Mouse (Mus musculus) forebrain, embryonic 11.5 days (tissue): ENCODE data around the gene Gfra1. TPM values are rescaled to one million over a fixed set of nuclear protein-coding genes. Genes with fewer than 3 reads are reported as not detected.

Experiments
- ATAC-seq: fragments of 200-750 bp; cut with Nextera tagmentation; replicated peaks from 2 replicates; pipeline ENCODE4 v1.8.0; 2017; ENCODE audit warnings: moderate TSS enrichment; ENCODE audit not compliant: low FRiP score
- DNase-seq: peaks from one replicate; pipeline ENCODE4 v3.0.0-alpha.2; 2017; ENCODE audit warnings: low spot score
- H3K27ac ChIP-seq: fragments of 300-500 bp; sonication (generic); 2 replicates; pipeline ENCODE4 v1.5.1; 2014; ENCODE audit warnings: low read depth, low read length
- H3K27me3 ChIP-seq: fragments of 300-500 bp; sonication (generic); 2 replicates; pipeline ENCODE4 v1.6.1; 2014; ENCODE audit warnings: mild to moderate bottlenecking, low read length, mixed read lengths; ENCODE audit not compliant: control insufficient read depth, insufficient read depth
- H3K36me3 ChIP-seq: fragments of 300-500 bp; sonication (generic); 2 replicates; pipeline ENCODE4 v1.6.1; 2014; ENCODE audit warnings: mild to moderate bottlenecking, low read length, moderate library complexity, mixed read lengths; ENCODE audit not compliant: control insufficient read depth, insufficient read depth
- H3K4me1 ChIP-seq: fragments of 300-500 bp; sonication (generic); replicated peaks from 2 replicates; pipeline ENCODE4 v1.6.1; 2014; ENCODE audit warnings: low read length, mixed read lengths; ENCODE audit not compliant: control insufficient read depth, insufficient read depth
- H3K4me2 ChIP-seq: fragments of 300-500 bp; sonication (generic); 2 replicates; pipeline ENCODE4 v1.6.1; 2014; ENCODE audit warnings: low read depth, mild to moderate bottlenecking, low read length, moderate library complexity, mixed read lengths; ENCODE audit not compliant: severe bottlenecking
- H3K4me3 ChIP-seq: fragments of 300-500 bp; sonication (generic); 2 replicates; pipeline ENCODE4 v1.5.1; 2014; ENCODE audit warnings: low read depth, low read length
- H3K9ac ChIP-seq: fragments of 300-500 bp; sonication (generic); 2 replicates; pipeline ENCODE4 v1.6.1; 2014; ENCODE audit warnings: low read length
- H3K9me3 ChIP-seq: fragments of 300-500 bp; sonication (generic); 2 replicates; pipeline ENCODE4 v1.6.1; 2016; ENCODE audit warnings: low read length, mixed read lengths; ENCODE audit not compliant: control insufficient read depth
- WGBS: fragments of 180-500 bp; shearing (Covaris S2); extraction: QIAGEN DNeasy Blood & Tissue Kit; methylation state at CpG from one replicate; pipeline ENCODE4 v1.1.7; 2014; 5-methylcytosine and 5-hydroxymethylcytosine counted together
- polyA plus RNA-seq: library from polyadenylated mRNA; unstranded; fragments of >200 nt; fragmentation: Nextera tagmentation; extraction: Ambion mirVana; gene quantifications from 2 replicates; pipeline ENCODE4 v1.2.1, GENCODE M21; 2014

The Gfra1 gene
- polyA plus RNA-seq, 1 experiment from 2014 or later = 9.6 TPM

GRCm38 (mm10) chr19:58419278-58419677 lies 36.4 kb downstream of the Gfra1 start:
- Histone ChIP-seq H3K27me3 (no peaks in the 10 kb centered on the region), H3K9ac (no peak overlapping the region), H3K4me3 (no peak overlapping the region), H3K4me1 (no peaks in the 10 kb centered on the region), H3K36me3 (no peaks in the 10 kb centered on the region), H3K9me3 (no peaks in the 10 kb centered on the region), H3K4me2 (no peak overlapping the region), H3K27ac (no peak overlapping the region)
- WGBS = 92% methylated on average over 3 of the region's 3 CpGs
- ATAC-seq (no peak), DNase-seq (no peak)

- no peaks in the 10 kb centered on the region for H3K9me3 ChIP-seq
- no peaks in the 10 kb centered on the region for H3K27me3 ChIP-seq
- ATAC-seq = no peak
- no peak overlapping the region for H3K4me2 ChIP-seq
- WGBS = 84% methylated on average over 4 of the region's 4 CpGs
- no peak for DNase-seq
- no peak overlapping the region for H3K27ac ChIP-seq
- no peak overlapping the region for H3K4me3 ChIP-seq
- no peak overlapping the region for H3K9ac ChIP-seq
- no peaks in the 10 kb centered on the region for H3K4me1 ChIP-seq
- no peaks in the 10 kb centered on the region for H3K36me3 ChIP-seq
Observed at GRCm38 (mm10) chr19:58415173-58415572, 40.5 kb downstream of the Gfra1 start.

- Histone ChIP-seq H3K4me3 (no peak overlapping the region), H3K4me2 (no peak overlapping the region), H3K27me3 (no peaks in the 10 kb centered on the region), H3K36me3 (no peaks in the 10 kb centered on the region), H3K9ac (no peak overlapping the region), H3K4me1 (no peaks in the 10 kb centered on the region), H3K27ac (no peak overlapping the region), H3K9me3 (no peaks in the 10 kb centered on the region)
- DNase-seq (no peak), ATAC-seq (no peak)
Observed at GRCm38 (mm10) chr19:58414733-58415132, 41.0 kb downstream of the Gfra1 start.

- DNase-seq (no peak), ATAC-seq (no peak)
- Histone ChIP-seq H3K9me3 (no peaks in the 10 kb centered on the region), H3K27me3 (no peaks in the 10 kb centered on the region), H3K4me2 (no peak overlapping the region), H3K4me1 (no peaks in the 10 kb centered on the region), H3K36me3 (no peaks in the 10 kb centered on the region), H3K9ac (no peak overlapping the region), H3K27ac (no peak overlapping the region), H3K4me3 (no peak overlapping the region)
- 63% methylated on average over 8 of the region's 8 CpGs for WGBS
Observed at GRCm38 (mm10) chr19:58413290-58413689, 42.4 kb downstream of the Gfra1 start.

- H3K27me3 ChIP-seq = no peaks in the 10 kb centered on the region
- H3K9me3 ChIP-seq = no peaks in the 10 kb centered on the region
- H3K36me3 ChIP-seq = no peaks in the 10 kb centered on the region
- H3K9ac ChIP-seq = no peak overlapping the region
- no peak overlapping the region for H3K4me2 ChIP-seq
- ATAC-seq (no peak), DNase-seq (no peak)
- H3K27ac ChIP-seq = no peak overlapping the region
- no peaks in the 10 kb centered on the region for H3K4me1 ChIP-seq
- H3K4me3 ChIP-seq = no peak overlapping the region
- WGBS = 86% methylated on average over 2 of the region's 3 CpGs
Observed at GRCm38 (mm10) chr19:58412811-58413210, 42.9 kb downstream of the Gfra1 start.

GRCm38 (mm10) chr19:58406726-58407125 lies 49.0 kb downstream of the Gfra1 start:
- Histone ChIP-seq H3K9ac (no peak overlapping the region), H3K27me3 (no peaks in the 10 kb centered on the region), H3K4me3 (no peak overlapping the region), H3K27ac (no peak overlapping the region), H3K9me3 (no peaks in the 10 kb centered on the region), H3K4me1 (no peaks in the 10 kb centered on the region), H3K4me2 (no peak overlapping the region), H3K36me3 (no peaks in the 10 kb centered on the region)
- DNase-seq (no peak), ATAC-seq (no peak)

- Histone ChIP-seq H3K4me3 (no peak overlapping the region), H3K4me1 (peaks cover 8% of the 10 kb centered on the region), H3K4me2 (no peak overlapping the region), H3K36me3 (no peaks in the 10 kb centered on the region), H3K27ac (no peak overlapping the region), H3K9ac (no peak overlapping the region), H3K27me3 (no peaks in the 10 kb centered on the region), H3K9me3 (no peaks in the 10 kb centered on the region)
- 86% methylated on average over 3 of the region's 3 CpGs for WGBS
- no peak for DNase-seq
- no peak for ATAC-seq
Observed at GRCm38 (mm10) chr19:58400224-58400623, 55.5 kb downstream of the Gfra1 start.

- no peak overlapping the region for H3K4me3 ChIP-seq
- no peaks in the 10 kb centered on the region for H3K36me3 ChIP-seq
- H3K4me1 ChIP-seq = peaks cover 8% of the 10 kb centered on the region
- H3K9ac ChIP-seq = no peak overlapping the region
- ATAC-seq (no peak), DNase-seq (no peak)
- H3K27ac ChIP-seq = no peak overlapping the region
- no peaks in the 10 kb centered on the region for H3K27me3 ChIP-seq
- no peaks in the 10 kb centered on the region for H3K9me3 ChIP-seq
- 79% methylated on average over 6 of the region's 6 CpGs for WGBS
- no peak overlapping the region for H3K4me2 ChIP-seq
Observed at GRCm38 (mm10) chr19:58399166-58399565, 56.5 kb downstream of the Gfra1 start.

- ATAC-seq (no peak), DNase-seq (no peak)
- 86% methylated on average over 4 of the region's 4 CpGs for WGBS
- H3K4me3 ChIP-seq = no peak overlapping the region
- peaks cover 8% of the 10 kb centered on the region for H3K4me1 ChIP-seq
- H3K27ac ChIP-seq = peak overlapping the region; percentile 31; the same call in 1 of the 2 replicates
- H3K4me2 ChIP-seq = no peak overlapping the region
- no peak overlapping the region for H3K9ac ChIP-seq
- no peaks in the 10 kb centered on the region for H3K36me3 ChIP-seq
- H3K9me3 ChIP-seq = no peaks in the 10 kb centered on the region
- no peaks in the 10 kb centered on the region for H3K27me3 ChIP-seq
Observed at GRCm38 (mm10) chr19:58396604-58396984, 59.1 kb downstream of the Gfra1 start.
